ENCODE assay signal across 23 mouse cellular contexts in genomic region chr8:72380656-72381055, GRCm38 (mm10). TPM values are rescaled to one million over a fixed set of nuclear protein-coding genes. Genes with fewer than 3 reads are reported as not detected.
DNase-seq lines count a peak whose midpoint lies in the region; ATAC-seq lines count a peak whose summit lies in the region.
"Had no signal": no experiment of that assay in that cellular context is flagged by ENCODE, and none has a peak within 500 bp of the region (broad histone marks: within the 10 kb centered on the region; RNA-seq: fewer than 3 reads in every experiment).

No protein-coding gene starts in this region.

- no peak overlapping the region for H3K4me3 ChIP-seq in heart, embryonic 11.5 days (ENCODE audit: low read depth, low read length)
- H3K4me3 ChIP-seq: embryonic facial prominence, embryonic 13.5 days; forebrain, embryonic 12.5 days; heart, adult 2 months; heart, embryonic 12.5 days; hindbrain, embryonic 12.5 days had no signal

- H3K9me3 ChIP-seq in heart, embryonic 11.5 days (replicated peaks; ENCODE audit: control insufficient read depth, low read length), result no peaks in the 10 kb centered on the region
- H3K9me3 ChIP-seq: embryonic facial prominence, embryonic 13.5 days; forebrain, embryonic 12.5 days; G1E; heart, embryonic 12.5 days; hindbrain, embryonic 12.5 days had no signal

- H3K27ac ChIP-seq in heart, embryonic 11.5 days (ENCODE audit: low read depth, low read length), result no peak overlapping the region
- H3K27ac ChIP-seq: embryonic facial prominence, embryonic 13.5 days; forebrain, embryonic 12.5 days; heart, adult 2 months; hindbrain, embryonic 12.5 days had no signal

- H3K9ac ChIP-seq in heart, embryonic 11.5 days (ENCODE audit: low read depth, low read length), result no peak overlapping the region
- H3K9ac ChIP-seq: embryonic facial prominence, embryonic 13.5 days; forebrain, embryonic 12.5 days; heart, embryonic 12.5 days; hindbrain, embryonic 12.5 days had no signal

- no peaks in the 10 kb centered on the region for H3K4me1 ChIP-seq in heart, embryonic 11.5 days (ENCODE audit: control insufficient read depth, insufficient read depth, low read length)
- H3K4me1 ChIP-seq: embryonic facial prominence, embryonic 13.5 days; forebrain, embryonic 12.5 days; heart, embryonic 12.5 days; hindbrain, embryonic 12.5 days had no signal

- H3K27me3 ChIP-seq in heart, embryonic 11.5 days (ENCODE audit: control insufficient read depth, insufficient read depth, low read length), result no peaks in the 10 kb centered on the region
- H3K27me3 ChIP-seq: embryonic facial prominence, embryonic 13.5 days; forebrain, embryonic 12.5 days; heart, embryonic 12.5 days; hindbrain, embryonic 12.5 days had no signal

- DNase-seq in cerebellum, postnatal 4 days (ENCODE audit: low spot score in 2 of 2), result no peak
- peak; percentile 68 for DNase-seq in cerebellum, adult 9-10 months
- peak; percentile 50 to 70 for DNase-seq in cerebellum, postnatal 25 days
- no peak for DNase-seq in heart, postnatal 10 days
- DNase-seq in heart, postnatal 36 days, result no peak
- DNase-seq: adrenal gland, postnatal 10 days; B cell, adult 2 months; gastrocnemius, postnatal 14 days; heart, adult 2 months; heart, postnatal 4 days; kidney, adult 8-10 months had no signal

- H3K36me3 ChIP-seq in heart, embryonic 11.5 days (ENCODE audit: control insufficient read depth, insufficient read depth, low read length), result peaks cover 54% of the 10 kb centered on the region

- no peak overlapping the region for H3K4me2 ChIP-seq in heart, embryonic 11.5 days
- H3K4me2 ChIP-seq: embryonic facial prominence, embryonic 13.5 days; forebrain, embryonic 12.5 days; heart, embryonic 12.5 days; hindbrain, embryonic 12.5 days had no signal

- 81% methylated on average over 8 of the region's 8 CpGs for WGBS in heart, embryonic 11.5 days (ENCODE audit: insufficient replicate concordance)

- peak; percentile 66 for ATAC-seq in cerebellum, adult (ENCODE audit: insufficient number of reproducible peaks, low FRiP score, low TSS enrichment)
- no peak for ATAC-seq in heart, embryonic 11.5 days (replicated peaks; ENCODE audit: insufficient number of reproducible peaks, low FRiP score, low TSS enrichment)
- ATAC-seq: CD4-positive, CD25-positive, alpha-beta regulatory T cell, adult 4 months; forebrain, embryonic 16.5 days; hindbrain, embryonic 16.5 days; inflammation-experienced regulatory T-cells, adult 6 months; intestine, postnatal 0 days had no signal

- intact Hi-C loops in heart, postnatal 10 days (cut with DNase I), result no loop called here
- intact Hi-C loops in heart, postnatal 36 days (cut with DNase I), result no loop called here

RNA-seq across cellular contexts. Expression of gene Eps15l1, which starts 40.6 kb away (rescaled TPM):
- 49.7 and 49.9 TPM in 2 replicates for polyA plus RNA-seq in heart, embryonic 11.5 days (2014; fragmentation: Nextera tagmentation; extraction: Ambion mirVana)
- total RNA-seq in heart, postnatal 10 days (2021), result 10 to 100 TPM; 49.9 to 52.4 TPM
- total RNA-seq in heart, postnatal 36 days (2021), result 10 to 100 TPM; 41.5 to 43.0 TPM

Comparison
In these comparisons a context has a peak if more than half of its experiments do, and no peak if none do; other contexts are left out.
1. DNase-seq: peak in cerebellum, adult 9-10 months (single experiment) and cerebellum, postnatal 25 days (2 of 2); none in cerebellum, postnatal 4 days (0 of 2), heart, postnatal 10 days (0 of 2) and heart, postnatal 36 days (0 of 2).